Mouse (Mus musculus) MEL (cell line): ENCODE data around the gene Gm26602. TPM values are rescaled to one million over a fixed set of nuclear protein-coding genes. Genes with fewer than 3 reads are reported as not detected.

Experiments
- JUND ChIP-seq: IDR thresholded peaks from 2 replicates; pipeline ENCODE4 v1.6.1; 2011; ENCODE audit warnings: low read depth, mild to moderate bottlenecking, improper control_type of control experiment, low read length
- POLR2AphosphoS5 ChIP-seq: IDR thresholded peaks from 2 replicates; pipeline ENCODE4 v1.6.1; 2012; ENCODE audit warnings: low read depth, borderline replicate concordance, mild to moderate bottlenecking, inconsistent platforms, low read length, moderate library complexity, mixed read lengths
- UBTF ChIP-seq: IDR thresholded peaks from 2 replicates; pipeline ENCODE4 v1.6.1; 2012; ENCODE audit warnings: low read depth, mild to moderate bottlenecking, inconsistent platforms, low read length, improper control_type of control experiment, moderate library complexity, borderline replicate concordance; ENCODE audit not compliant: insufficient read depth
- polyA plus RNA-seq, 2 experiments: library from polyadenylated mRNA; stranded (reverse) in 1 of 2; unstranded in 1 of 2; fragments of >175 nt in 1 of 2; fragments of >200 nt in 1 of 2; gene quantifications; 2 replicates each; pipeline versions ENCODE4 v1.2.1 to v1.2.4; 2012; ENCODE audit warnings: low replicate concordance in 2 of 2, low read depth in 1 of 2; ENCODE audit not compliant: insufficient read length in 2 of 2, insufficient read depth in 1 of 2, missing spikeins in 1 of 2
- total RNA-seq: library from RNA; depleted of rRNA; stranded (reverse); fragments of 300-350 nt; gene quantifications from 2 replicates; pipeline ENCODE4 v1.2.3, GENCODE M21; 2012; rRNA removed

The Gm26602 gene
- total and polyA plus RNA-seq, 3 experiments, result 4.5 to 10.2 TPM; not detected in 1

- no peak for TF ChIP-seq UBTF
- no peak for TF ChIP-seq JUND
- no peak for TF ChIP-seq POLR2AphosphoS5
Observed at GRCm38 (mm10) chr10:79959847-79960601, 49.4 kb downstream of the Gm26602 start, which contains the start of gene Wdr18 (continued).

Other genes starting within 250 kb of the Gm26602 start
Only the 30 nearest of the 35 such genes appear.
- gene Gzmm, start 221.8 kb upstream of the Gm26602 start, total RNA-seq, result 1.5 and 2.5 TPM in 2 replicates
- 1 to 10 TPM in 1 of 2 experiments, not detected in 1; 2.3 TPM for gene Gzmm, start 221.8 kb upstream of the Gm26602 start, polyA plus RNA-seq
- 346 and 406 TPM in 2 replicates for gene Bsg, start 206.4 kb upstream of the Gm26602 start, total RNA-seq
- gene Bsg, start 206.4 kb upstream of the Gm26602 start, polyA plus RNA-seq, result 100 to 1,000 TPM; 318 to 700 TPM
- gene Hcn2, start 194.2 kb upstream of the Gm26602 start, total RNA-seq, result 0.42 and 0.59 TPM in 2 replicates
- gene Hcn2, start 194.2 kb upstream of the Gm26602 start, polyA plus RNA-seq, result 1 to 10 TPM in 1 of 2 experiments, not detected in 1; 1.6 TPM
- 35.7 and 36.7 TPM in 2 replicates for gene Polrmt, start 164.3 kb upstream of the Gm26602 start, total RNA-seq
- 10 to 100 TPM in 1 of 2 experiments, not detected in 1; 66.9 TPM for gene Polrmt, start 164.3 kb upstream of the Gm26602 start, polyA plus RNA-seq
- 0.15 and 0.33 TPM in 2 replicates for gene Fgf22, start 155.8 kb upstream of the Gm26602 start, total RNA-seq
- gene Fgf22, start 155.8 kb upstream of the Gm26602 start, polyA plus RNA-seq, result under 1 TPM in 1 of 2 experiments, not detected in 1; 0.33 TPM
- gene Rnf126, start 143.9 kb upstream of the Gm26602 start, total RNA-seq, result 78.8 and 84.8 TPM in 2 replicates
- 100 to 1,000 TPM; 174 to 184 TPM for gene Rnf126, start 143.9 kb upstream of the Gm26602 start, polyA plus RNA-seq
- 2.2 and 4.3 TPM in 2 replicates for gene Fstl3, start 133.6 kb upstream of the Gm26602 start, total RNA-seq
- 1 to 10 TPM in 1 of 2 experiments, not detected in 1; 7.1 TPM for gene Fstl3, start 133.6 kb upstream of the Gm26602 start, polyA plus RNA-seq
- gene Prss57, start 119.9 kb upstream of the Gm26602 start, total RNA-seq, result 0.39 and 0.50 TPM in 2 replicates
- under 1 TPM in 1 of 2 experiments, not detected in 1; 0.70 TPM for gene Prss57, start 119.9 kb upstream of the Gm26602 start, polyA plus RNA-seq
- 4.8 TPM in 2 replicates for gene Palm, start 117.3 kb upstream of the Gm26602 start, total RNA-seq
- gene Palm, start 117.3 kb upstream of the Gm26602 start, polyA plus RNA-seq, result 10 to 100 TPM in 1 of 2 experiments, not detected in 1; 15.5 TPM
- gene Misp, start 89.9 kb upstream of the Gm26602 start, total RNA-seq, result not detected in 2 replicates
- gene Misp, start 89.9 kb upstream of the Gm26602 start, polyA plus RNA-seq, result not detected
- 301 and 316 TPM in 2 replicates for gene Ptbp1, start 56.4 kb upstream of the Gm26602 start, total RNA-seq
- gene Ptbp1, start 56.4 kb upstream of the Gm26602 start, polyA plus RNA-seq, result 100 to 1,000 TPM; 329 to 837 TPM
- gene Prtn3, start 36.4 kb upstream of the Gm26602 start, total RNA-seq, result 9.1 and 11.2 TPM in 2 replicates
- gene Prtn3, start 36.4 kb upstream of the Gm26602 start, polyA plus RNA-seq, result 10 to 100 TPM in 1 of 2 experiments, not detected in 1; 31.5 TPM
- 0.56 and 0.85 TPM in 2 replicates for gene Plppr3, start 36.2 kb upstream of the Gm26602 start, total RNA-seq
- 1 to 10 TPM in 1 of 2 experiments, not detected in 1; 6.2 TPM for gene Plppr3, start 36.2 kb upstream of the Gm26602 start, polyA plus RNA-seq
- gene Elane, start 24.6 kb upstream of the Gm26602 start, total RNA-seq, result not detected in 2 replicates
- under 1 TPM in 1 of 2 experiments, not detected in 1; 0.07 TPM for gene Elane, start 24.6 kb upstream of the Gm26602 start, polyA plus RNA-seq
- gene Cfd, start 20.0 kb upstream of the Gm26602 start, total RNA-seq, result not detected in 2 replicates
- gene Cfd, start 20.0 kb upstream of the Gm26602 start, polyA plus RNA-seq, result under 1 TPM in 1 of 2 experiments, not detected in 1; 0.21 TPM
- gene Med16, start 1.9 kb upstream of the Gm26602 start, total RNA-seq, result 16.6 and 17.3 TPM in 2 replicates
- gene Med16, start 1.9 kb upstream of the Gm26602 start, polyA plus RNA-seq, result 10 to 100 TPM in 1 of 2 experiments, not detected in 1; 41.2 TPM
- gene Kiss1r, start 6.1 kb downstream of the Gm26602 start, total RNA-seq, result 9.1 and 10.8 TPM in 2 replicates
- 10 to 100 TPM in 1 of 2 experiments, not detected in 1; 23.5 TPM for gene Kiss1r, start 6.1 kb downstream of the Gm26602 start, polyA plus RNA-seq
- 22.7 and 29.1 TPM in 2 replicates for gene R3hdm4, start 10.4 kb downstream of the Gm26602 start, total RNA-seq
- gene R3hdm4, start 10.4 kb downstream of the Gm26602 start, polyA plus RNA-seq, result 100 to 1,000 TPM in 1 of 2 experiments, not detected in 1; 105 TPM
- gene Arid3a, start 16.2 kb downstream of the Gm26602 start, total RNA-seq, result 11.8 and 12.5 TPM in 2 replicates
- 10 to 100 TPM in 1 of 2 experiments, not detected in 1; 17.2 TPM for gene Arid3a, start 16.2 kb downstream of the Gm26602 start, polyA plus RNA-seq
- 94.5 and 107 TPM in 2 replicates for gene Wdr18, start 49.3 kb downstream of the Gm26602 start, total RNA-seq
- 10 to 100 TPM in 1 of 2 experiments, not detected in 1; 89.5 TPM for gene Wdr18, start 49.3 kb downstream of the Gm26602 start, polyA plus RNA-seq
- gene Grin3b, start 59.9 kb downstream of the Gm26602 start, total RNA-seq, result 0.16 and 0.42 TPM in 2 replicates
- gene Grin3b, start 59.9 kb downstream of the Gm26602 start, polyA plus RNA-seq, result 1 to 10 TPM in 1 of 2 experiments, not detected in 1; 1.1 TPM
- gene Tmem259, start 73.5 kb downstream of the Gm26602 start, total RNA-seq, result 58.2 and 62.0 TPM in 2 replicates
- 100 to 1,000 TPM in 1 of 2 experiments, not detected in 1; 150 TPM for gene Tmem259, start 73.5 kb downstream of the Gm26602 start, polyA plus RNA-seq
- gene Cnn2, start 77.7 kb downstream of the Gm26602 start, total RNA-seq, result 8.7 and 9.1 TPM in 2 replicates
- 10 to 100 TPM in 1 of 2 experiments, not detected in 1; 25.3 TPM for gene Cnn2, start 77.7 kb downstream of the Gm26602 start, polyA plus RNA-seq
- gene Abca7, start 85.6 kb downstream of the Gm26602 start, total RNA-seq, result 7.4 and 7.7 TPM in 2 replicates
- gene Abca7, start 85.6 kb downstream of the Gm26602 start, polyA plus RNA-seq, result 10 to 100 TPM in 1 of 2 experiments, not detected in 1; 16.8 TPM
- 25.2 and 26.2 TPM in 2 replicates for gene Arhgap45, start 105.8 kb downstream of the Gm26602 start, total RNA-seq
- 10 to 100 TPM in 1 of 2 experiments, not detected in 1; 53.6 TPM for gene Arhgap45, start 105.8 kb downstream of the Gm26602 start, polyA plus RNA-seq
- gene Polr2e, start 128.9 kb downstream of the Gm26602 start, total RNA-seq, result 156 and 169 TPM in 2 replicates
- gene Polr2e, start 128.9 kb downstream of the Gm26602 start, polyA plus RNA-seq, result 100 to 1,000 TPM; 258 to 279 TPM
- 422 and 508 TPM in 2 replicates for gene Gpx4, start 136.3 kb downstream of the Gm26602 start, total RNA-seq
- 100 to 1,000 TPM in 1 of 2 experiments, not detected in 1; 536 TPM for gene Gpx4, start 136.3 kb downstream of the Gm26602 start, polyA plus RNA-seq
- 14.6 and 15.8 TPM in 2 replicates for gene Sbno2, start 194.7 kb downstream of the Gm26602 start, total RNA-seq
- gene Sbno2, start 194.7 kb downstream of the Gm26602 start, polyA plus RNA-seq, result 10 to 100 TPM in 1 of 2 experiments, not detected in 1; 29.0 TPM
- gene Stk11, start 204.9 kb downstream of the Gm26602 start, total RNA-seq, result 77.8 and 108 TPM in 2 replicates
- 100 to 1,000 TPM in 1 of 2 experiments, not detected in 1; 188 TPM for gene Stk11, start 204.9 kb downstream of the Gm26602 start, polyA plus RNA-seq
- 308 and 324 TPM in 2 replicates for gene Atp5d, start 227.8 kb downstream of the Gm26602 start, total RNA-seq
- 100 to 1,000 TPM; 300 to 657 TPM for gene Atp5d, start 227.8 kb downstream of the Gm26602 start, polyA plus RNA-seq